Mouse (Mus musculus) hindbrain, postnatal 0 days (tissue): ENCODE data around the gene Frg2f1. TPM values are rescaled to one million over a fixed set of nuclear protein-coding genes. Genes with fewer than 3 reads are reported as not detected.
A peak's percentile ranks its signal among the peaks of the same experiment; 100 is the strongest.

Source experiments
- ATAC-seq: fragments of 200-750 bp; cut with Nextera tagmentation; 2 replicates; pipeline ENCODE4 v1.8.0; 2017; ENCODE audit warnings: mild to moderate bottlenecking, moderate TSS enrichment, moderate library complexity
- DNase-seq: peaks from one replicate; pipeline ENCODE4 v3.0.0-alpha.2; 2015; ENCODE audit warnings: low spot score
- H3K27ac ChIP-seq: fragments of 300-500 bp; sonication (generic); 2 replicates; pipeline ENCODE4 v1.5.1; 2014; ENCODE audit warnings: mild to moderate bottlenecking
- H3K27me3 ChIP-seq: fragments of 300-500 bp; sonication (generic); 2 replicates; pipeline ENCODE4 v1.6.1; 2014; ENCODE audit warnings: low read length, mixed read lengths; ENCODE audit not compliant: insufficient read depth
- H3K36me3 ChIP-seq: fragments of 300-500 bp; sonication (generic); 2 replicates; pipeline ENCODE4 v1.6.1; 2014; ENCODE audit warnings: low read length, mixed read lengths; ENCODE audit not compliant: insufficient read depth
- H3K4me1 ChIP-seq: fragments of 300-500 bp; sonication (generic); 2 replicates; pipeline ENCODE4 v1.6.1; 2014; ENCODE audit warnings: antibody characterized with exemption, low read length, mixed read lengths; ENCODE audit not compliant: insufficient read depth
- H3K4me2 ChIP-seq: fragments of 300-500 bp; sonication (generic); 2 replicates; pipeline ENCODE4 v1.6.1; 2014; ENCODE audit warnings: low read depth, mild to moderate bottlenecking, low read length, moderate library complexity, mixed read lengths
- H3K4me3 ChIP-seq: fragments of 300-500 bp; sonication (generic); 2 replicates; pipeline ENCODE4 v1.5.1; 2014; ENCODE audit warnings: low read length
- H3K9ac ChIP-seq: fragments of 300-500 bp; sonication (generic); replicated peaks from 2 replicates; pipeline ENCODE4 v1.6.1; 2014; ENCODE audit warnings: mild to moderate bottlenecking, low read length, moderate library complexity, mixed read lengths
- H3K9me3 ChIP-seq: fragments of 300-500 bp; sonication (generic); 2 replicates; pipeline ENCODE4 v1.6.1; 2016; ENCODE audit warnings: low read length, mixed read lengths
- CTCF ChIP-seq: IDR thresholded peaks from 2 replicates; pipeline ENCODE4 v1.5.1; 2016; ENCODE audit warnings: antibody characterized with exemption, control low read depth, low read depth
- WGBS: fragments of 180-500 bp; shearing (Covaris S2); extraction: QIAGEN DNeasy Blood & Tissue Kit; methylation state at CpG from one replicate; pipeline ENCODE4 v1.1.7; 2014; 5-methylcytosine and 5-hydroxymethylcytosine counted together
- polyA plus RNA-seq: library from polyadenylated mRNA; unstranded; fragments of >200 nt; fragmentation: Nextera tagmentation; extraction: Ambion mirVana; gene quantifications from 2 replicates; pipeline ENCODE4 v1.2.1, GENCODE M21; 2015
- total RNA-seq: library from RNA; depleted of rRNA; stranded (reverse); fragments of >200 nt; gene quantifications from 2 replicates; pipeline ENCODE4 v1.2.3, GENCODE M21; 2014

Gene Frg2f1
- total and polyA plus RNA-seq, 2 experiments from 2014 or later, result 11.2 to 13.5 TPM

DNA sequence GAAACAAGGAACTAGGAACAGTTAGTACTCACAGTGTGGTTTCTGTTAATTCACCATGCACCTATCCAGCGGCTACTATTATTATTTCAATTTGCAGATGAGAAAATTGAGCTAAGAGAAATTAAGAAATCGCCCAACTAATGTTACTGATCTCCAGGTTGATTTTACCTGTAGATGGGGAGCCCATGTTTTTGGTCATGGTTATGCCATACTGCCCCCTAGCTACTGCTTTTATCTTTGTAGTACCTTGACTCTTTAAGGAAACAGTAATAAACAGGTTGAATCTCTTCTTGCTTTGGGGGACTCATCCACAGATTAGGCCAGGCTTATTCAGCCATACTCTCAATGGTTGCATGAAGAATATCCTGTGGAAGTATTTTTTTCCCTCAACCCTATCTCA, 7.5 kb downstream of the Frg2f1 start:
- H3K9ac ChIP-seq, result no peak overlapping the region
- no peaks in the 10 kb centered on the region for H3K4me1 ChIP-seq
- DNase-seq (peak; percentile 28), ATAC-seq (no peak)
- H3K9me3 ChIP-seq, result no peaks in the 10 kb centered on the region
- 54% methylated on average over 2 of the region's 2 CpGs for WGBS
- H3K27ac ChIP-seq, result no peak overlapping the region
- H3K4me2 ChIP-seq, result no peak overlapping the region
- H3K4me3 ChIP-seq, result no peak overlapping the region
- H3K27me3 ChIP-seq, result no peaks in the 10 kb centered on the region
- peak; percentile 54 for TF ChIP-seq CTCF
- H3K36me3 ChIP-seq, result no peaks in the 10 kb centered on the region

DNA sequence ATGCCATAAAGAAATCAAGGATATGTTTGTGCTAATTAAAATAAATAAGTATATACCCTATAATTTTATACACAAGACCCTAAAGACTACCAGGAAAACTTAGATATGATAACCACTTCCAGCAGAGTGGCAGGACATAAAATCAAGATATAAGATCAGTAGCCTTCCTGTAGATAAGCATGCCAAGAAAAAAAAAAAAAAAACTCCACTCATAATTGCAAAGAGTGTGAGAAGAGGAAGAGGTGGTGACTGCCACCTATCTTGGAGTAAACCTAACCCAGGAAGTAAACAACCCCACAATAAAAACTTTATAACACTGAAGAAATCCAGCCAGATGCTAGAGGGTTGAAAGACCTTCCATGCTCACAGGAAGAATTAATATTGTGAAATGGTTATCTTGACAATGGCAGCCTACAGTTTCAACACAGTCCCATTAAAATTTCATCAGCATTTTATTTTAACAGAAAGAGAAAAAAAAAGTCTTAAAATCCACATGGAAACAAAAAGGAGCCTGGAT, 12.9 kb downstream of the Frg2f1 start:
- Histone ChIP-seq H3K4me3 (no peak overlapping the region), H3K27ac (no peak overlapping the region), H3K9ac (no peak overlapping the region), H3K4me2 (no peak overlapping the region), H3K36me3 (no peaks in the 10 kb centered on the region), H3K9me3 (no peaks in the 10 kb centered on the region), H3K27me3 (no peaks in the 10 kb centered on the region), H3K4me1 (0 out of 2 replicates have a peak, but pooled peaks cover 6% of the 10 kb centered on the region)
- ATAC-seq (no peak), DNase-seq (no peak)
- no peak for TF ChIP-seq CTCF

DNA sequence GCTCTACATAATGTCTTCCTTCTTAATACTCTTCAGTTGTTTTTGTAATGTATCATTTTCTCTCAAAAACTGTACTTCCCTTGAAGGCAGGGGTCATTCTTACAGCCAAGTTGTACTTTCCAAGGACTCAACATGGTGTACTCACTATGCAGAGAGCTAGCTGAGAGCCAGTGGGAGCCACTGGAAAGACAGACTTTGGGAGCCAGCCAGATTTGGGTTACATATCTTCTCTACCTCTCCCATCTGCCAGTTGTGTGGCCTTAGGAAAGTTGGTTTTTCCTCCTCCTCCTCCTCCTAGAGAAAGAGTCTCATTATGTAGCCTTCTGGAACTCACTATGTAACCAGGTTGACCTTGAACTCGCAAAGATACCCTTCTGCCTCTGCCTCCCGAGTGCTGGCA, 14.9 kb downstream of the Frg2f1 start:
- 95% methylated on average over 2 of the region's 2 CpGs for WGBS
- no peak for DNase-seq
- ATAC-seq, result no peak
- H3K36me3 ChIP-seq, result no peaks in the 10 kb centered on the region
- peak overlapping the region; percentile 78; the same call in 1 of the 2 replicates for H3K27ac ChIP-seq
- 0 out of 2 replicates have a peak, but pooled peaks cover 6% of the 10 kb centered on the region for H3K4me1 ChIP-seq
- H3K27me3 ChIP-seq, result no peaks in the 10 kb centered on the region
- H3K4me3 ChIP-seq, result no peak overlapping the region
- no peak overlapping the region for H3K4me2 ChIP-seq
- no peak overlapping the region for H3K9ac ChIP-seq
- TF ChIP-seq CTCF, result no peak
- no peaks in the 10 kb centered on the region for H3K9me3 ChIP-seq

DNA sequence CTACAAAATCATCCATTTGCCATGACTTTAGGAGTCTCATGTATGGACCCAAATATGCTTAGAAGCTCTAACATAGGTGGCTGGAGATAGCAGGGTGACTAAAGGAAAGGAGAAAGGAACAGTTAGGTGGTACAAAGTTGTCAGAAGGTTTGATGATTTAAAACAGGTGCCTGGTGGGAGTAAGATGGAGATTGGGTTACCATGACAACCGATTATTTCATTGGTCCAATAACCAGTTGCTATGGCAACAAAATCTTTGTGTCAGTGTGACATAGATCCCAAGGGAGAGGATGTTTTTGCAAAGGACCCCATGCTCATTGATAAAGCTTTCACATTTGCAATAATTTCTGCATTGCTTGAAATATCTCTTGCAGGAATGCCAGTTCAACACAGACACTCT, 15.3 kb downstream of the Frg2f1 start:
- no peak for TF ChIP-seq CTCF
- Histone ChIP-seq H3K4me2 (0 out of 2 replicates have a peak overlapping the region, but pooled peaks have one; percentile 18), H3K27ac (peak overlapping the region; percentile 78), H3K9ac (no peak overlapping the region), H3K4me3 (no peak overlapping the region), H3K4me1 (0 out of 2 replicates have a peak, but pooled peaks cover 6% of the 10 kb centered on the region), H3K27me3 (no peaks in the 10 kb centered on the region), H3K36me3 (no peaks in the 10 kb centered on the region), H3K9me3 (no peaks in the 10 kb centered on the region)
- peak; percentile 47 for ATAC-seq
- WGBS, result 70% methylated on average over 1 of the region's 1 CpGs
- peak; percentile 88 for DNase-seq

DNA sequence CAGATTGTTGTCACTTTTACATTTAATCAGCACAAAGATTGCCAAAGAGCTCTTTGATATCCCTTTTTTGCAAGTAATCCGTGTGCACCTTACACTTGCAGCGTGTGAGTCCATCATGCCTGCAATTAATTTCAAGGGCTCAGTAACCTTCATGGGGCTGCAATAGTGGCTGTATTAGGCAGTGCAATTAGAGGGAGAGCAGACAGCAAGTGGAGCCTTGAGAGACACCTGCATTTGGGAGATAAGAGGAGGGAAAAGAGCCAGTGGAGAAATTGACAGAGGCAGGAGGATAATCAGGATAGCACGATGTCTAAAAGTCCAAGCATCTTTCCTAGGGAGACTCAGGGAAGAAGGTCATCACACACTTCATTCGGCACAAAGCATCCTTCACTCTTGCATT, 15.8 kb downstream of the Frg2f1 start:
- H3K4me3 ChIP-seq, result no peak overlapping the region
- DNase-seq (peak; percentile 25), ATAC-seq (0 out of 2 replicates have a peak, but pooled peaks have one; percentile 58)
- TF ChIP-seq CTCF, result no peak
- H3K27ac ChIP-seq, result peak overlapping the region; percentile 78
- no peak overlapping the region for H3K9ac ChIP-seq
- no peaks in the 10 kb centered on the region for H3K9me3 ChIP-seq
- no peaks in the 10 kb centered on the region for H3K36me3 ChIP-seq
- 0 out of 2 replicates have a peak overlapping the region, but pooled peaks have one; percentile 18 for H3K4me2 ChIP-seq
- 0 out of 2 replicates have a peak, but pooled peaks cover 6% of the 10 kb centered on the region for H3K4me1 ChIP-seq
- no peaks in the 10 kb centered on the region for H3K27me3 ChIP-seq
- WGBS, result 56% methylated on average over 4 of the region's 4 CpGs

DNA sequence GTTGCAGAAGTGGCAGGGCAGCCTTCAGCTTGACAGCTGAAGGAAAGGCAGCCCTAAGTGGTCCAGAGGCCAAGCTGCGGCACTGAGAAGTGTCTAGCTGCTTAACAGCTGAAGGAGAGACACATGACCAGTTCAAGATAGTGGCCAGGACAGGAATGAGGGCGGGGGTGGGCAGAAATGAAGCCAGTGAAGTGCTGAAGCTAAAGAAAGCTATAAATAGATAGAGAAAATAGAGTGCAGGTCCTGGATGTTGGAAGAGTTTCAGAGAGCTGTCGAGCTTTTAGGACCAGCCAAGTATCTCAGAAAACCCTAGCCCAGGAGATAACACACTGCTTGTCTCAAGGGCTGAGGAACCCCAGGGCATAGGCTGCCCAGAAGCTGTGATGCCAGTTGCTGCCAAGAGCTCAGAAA, 26.6 kb downstream of the Frg2f1 start:
- Histone ChIP-seq H3K27me3 (no peaks in the 10 kb centered on the region), H3K9me3 (no peaks in the 10 kb centered on the region), H3K27ac (no peak overlapping the region), H3K4me1 (no peaks in the 10 kb centered on the region), H3K36me3 (no peaks in the 10 kb centered on the region), H3K4me2 (no peak overlapping the region), H3K4me3 (no peak overlapping the region), H3K9ac (no peak overlapping the region)
- no peak for TF ChIP-seq CTCF
- no peak for DNase-seq
- ATAC-seq, result no peak
- 76% methylated on average over 3 of the region's 3 CpGs for WGBS

DNA sequence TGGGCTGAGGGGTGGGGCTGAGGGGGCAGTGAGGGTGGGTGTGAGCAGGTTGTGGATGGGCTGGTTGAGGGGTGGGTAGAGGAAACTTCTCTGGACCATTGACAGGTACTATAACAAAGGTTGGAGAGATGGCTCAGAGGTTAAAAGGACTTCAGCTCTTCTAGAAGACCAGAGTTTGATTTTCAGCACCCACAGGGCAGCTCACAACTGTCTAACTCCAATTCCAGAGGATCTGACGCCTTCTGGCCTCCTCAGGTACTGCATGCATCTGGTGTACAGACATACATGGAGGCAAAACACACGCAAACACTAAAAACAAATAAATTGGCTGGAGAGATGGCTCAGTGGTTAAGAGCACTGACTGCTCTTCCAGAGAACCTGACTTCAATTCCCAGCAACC, 27.7 kb downstream of the Frg2f1 start:
- Histone ChIP-seq H3K4me1 (no peaks in the 10 kb centered on the region), H3K27me3 (no peaks in the 10 kb centered on the region), H3K36me3 (no peaks in the 10 kb centered on the region), H3K9me3 (no peaks in the 10 kb centered on the region), H3K4me2 (no peak overlapping the region), H3K4me3 (no peak overlapping the region), H3K27ac (no peak overlapping the region), H3K9ac (no peak overlapping the region)
- DNase-seq, result no peak
- ATAC-seq, result no peak
- TF ChIP-seq CTCF, result peak; percentile 19
- WGBS, result 64% methylated on average over 2 of the region's 2 CpGs
